Mouse (Mus musculus) E14TG2a.4 (cell line): ENCODE measurements around the gene Vps13d.

Source experiments
- CTCF ChIP-seq: conservative IDR thresholded peaks from 2 replicates; pipeline ENCODE4 v1.5.1; 2014; ENCODE audit warnings: low read length
- NANOG ChIP-seq: IDR thresholded peaks from 2 replicates; pipeline ENCODE4 v1.6.1; 2014; ENCODE audit warnings: borderline replicate concordance, low read length, mixed read lengths

DNA sequence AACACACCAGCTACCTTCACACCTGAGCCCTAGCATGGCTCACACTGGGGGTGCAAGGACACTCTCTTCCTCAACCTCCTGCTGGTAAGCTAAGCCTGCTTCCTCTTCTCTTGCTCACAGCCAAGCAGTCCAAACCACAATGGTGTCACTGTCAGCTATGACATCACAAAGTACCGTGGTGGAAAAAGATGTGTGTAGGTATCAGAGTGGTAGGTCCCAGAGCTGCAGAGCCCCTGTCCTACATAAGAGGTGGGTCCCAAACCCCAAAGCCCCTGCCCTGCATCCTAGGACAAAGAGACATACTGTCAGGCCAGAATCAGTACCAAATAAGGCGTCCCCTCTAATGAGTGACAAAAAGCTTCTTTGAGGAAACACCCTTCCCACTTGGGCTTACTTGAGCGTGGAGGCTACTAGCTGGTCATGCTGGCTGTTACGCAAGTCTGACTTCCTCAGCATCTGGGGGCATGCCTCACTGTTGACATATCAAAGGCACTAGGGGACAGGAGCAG lies 46.0 kb upstream of the Vps13d start:
- TF ChIP-seq CTCF (no peak), NANOG (no peak)
